Comparison of ENCODE assay signal across 9 mouse cellular contexts in genomic region chr9:56213451-56214291, GRCm38 (mm10). TPM values are rescaled to one million over a fixed set of nuclear protein-coding genes. Genes with fewer than 3 reads are reported as not detected.
A peak's percentile ranks its signal among the peaks of the same experiment; 100 is the strongest.
DNase-seq lines count a peak whose midpoint lies in the region; ATAC-seq and TF ChIP-seq lines count a peak whose summit lies in the region.
"Had no signal": no experiment of that assay in that cellular context is flagged by ENCODE, and none has a peak within 500 bp of the region (broad histone marks: within the 10 kb centered on the region; RNA-seq: fewer than 3 reads in every experiment).

No protein-coding gene starts in this region.

- WGBS in forebrain, postnatal 0 days: 5% methylated on average over 11 of the region's 11 CpGs

- DNase-seq in adrenal gland, postnatal 10 days: peak; percentile 54
- DNase-seq in adrenal gland, postnatal 25 days: no peak
- peak; percentile 62 to 67 for DNase-seq in cerebellum, adult 18-20 months
- DNase-seq in forebrain, postnatal 0 days: peak; percentile 84
- DNase-seq in layer of hippocampus, adult 8-10 months (ENCODE audit: low spot score in 2 of 2): peak; percentile 57 to 71
- DNase-seq in right cerebral cortex, postnatal 4 days: peak; percentile 42

- no peaks in the 10 kb centered on the region for H3K9me3 ChIP-seq in forebrain, postnatal 0 days (ENCODE audit: low read length)
- H3K9me3 ChIP-seq: megakaryocyte, embryonic 14.5 days had no signal

- TF ChIP-seq CTCF in forebrain, postnatal 0 days (IDR thresholded peaks at IDR 0.05; ENCODE audit: low read depth): peak; percentile 96

- H3K4me2 ChIP-seq in forebrain, postnatal 0 days (ENCODE audit: low read depth): peak overlapping the region; percentile 55

- H3K27ac ChIP-seq in forebrain, postnatal 0 days (ENCODE audit: low read depth, low read length): no peak overlapping the region

- peak overlapping the region; percentile 46 for H3K9ac ChIP-seq in forebrain, postnatal 0 days

- peaks cover 7% of the 10 kb centered on the region; the same call in 1 of the 2 replicates for H3K4me1 ChIP-seq in forebrain, postnatal 0 days (ENCODE audit: insufficient read depth)

- no peaks in the 10 kb centered on the region for H3K36me3 ChIP-seq in forebrain, postnatal 0 days (ENCODE audit: insufficient read depth)

- ATAC-seq in forebrain, postnatal 0 days: peak; percentile 88
- ATAC-seq in hematopoietic stem cell, adult 5-6 weeks (replicated peaks in 1 of 2; ENCODE audit: insufficient read depth in 1 of 2, low FRiP score in 2 of 2, low TSS enrichment in 1 of 2, low read depth in 1 of 2, poor library complexity in 2 of 2, severe bottlenecking in 2 of 2): peak; percentile 59 to 60; a peak in 3 of 4 replicates
- peak; percentile 79 for ATAC-seq in megakaryocyte-erythroid progenitor cell, adult 5-6 weeks (replicated peaks; ENCODE audit: low FRiP score, low TSS enrichment, poor library complexity, severe bottlenecking)

- H3K4me3 ChIP-seq in forebrain, postnatal 0 days (ENCODE audit: low read depth, low read length): peak overlapping the region; percentile 21
- H3K4me3 ChIP-seq: megakaryocyte, embryonic 14.5 days had no signal

- no peaks in the 10 kb centered on the region for H3K27me3 ChIP-seq in forebrain, postnatal 0 days (ENCODE audit: insufficient read depth, low read length)
- H3K27me3 ChIP-seq: megakaryocyte, embryonic 14.5 days had no signal

RNA-seq across cellular contexts. Expression of gene Tspan3, which starts 48.4 kb away (rescaled TPM):
- total RNA-seq in adrenal gland, postnatal 10 days (2021): 100 to 1,000 TPM; 126 to 152 TPM
- total RNA-seq in adrenal gland, postnatal 25 days (2021): 83.2 and 102 TPM in 2 replicates
- 414 and 430 TPM in 2 replicates for total RNA-seq in forebrain, postnatal 0 days (2014; rRNA removed)
- polyA plus RNA-seq in forebrain, postnatal 0 days (2015; fragmentation: Nextera tagmentation; extraction: Ambion mirVana): 642 and 649 TPM in 2 replicates
- 91.3 and 100 TPM in 2 replicates for total RNA-seq in hematopoietic stem cell, adult 5-6 weeks (2017)
- 100 to 1,000 TPM; 318 to 329 (median 327) TPM for total RNA-seq in layer of hippocampus, adult 8-10 months (2022)
- 14.0 and 15.7 TPM in 2 replicates for total RNA-seq in megakaryocyte-erythroid progenitor cell, adult 5-6 weeks (2014; fragmentation: Nextera tagmentation)
- 16.8 and 27.4 TPM in 2 replicates for total RNA-seq in megakaryocyte-erythroid progenitor cell, adult 5-6 weeks (2017)
